Mouse (Mus musculus) brain, embryonic 18.5 days (tissue): ENCODE measurements around the gene Hsd17b1.

Source experiments
- DNase-seq: peaks from one replicate; pipeline ENCODE4 v3.0.0-alpha.2; 2012; ENCODE audit warnings: low read depth, low spot score

Gene Hsd17b1

GRCm38 (mm10) chr11:101078121-101078520 lies at the start of gene Hsd17b1:
TSS of gene Hsd17b1 (plus strand) at chr11:101078411.
- DNase-seq, result no peak

DNA sequence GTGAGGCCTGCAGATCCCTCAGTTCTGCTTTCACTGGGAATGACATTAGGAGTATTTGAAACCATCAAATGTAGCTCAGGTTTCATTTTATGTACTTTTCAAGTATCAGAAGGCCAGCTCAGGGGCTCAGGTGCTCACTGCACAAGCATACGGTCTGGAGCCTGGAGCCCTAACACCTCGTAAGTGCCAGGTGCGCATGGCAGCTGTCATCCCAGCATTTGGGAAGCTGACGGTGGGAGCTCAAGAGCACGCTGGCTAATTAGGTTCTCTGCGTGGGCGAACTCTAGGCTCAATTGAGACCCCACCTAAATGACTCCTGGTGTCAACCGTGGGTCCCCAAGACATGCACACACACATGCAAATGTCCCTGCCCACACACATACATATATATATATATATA lies 48.9 kb upstream of the Hsd17b1 start:
- DNase-seq, result no peak

DNA sequence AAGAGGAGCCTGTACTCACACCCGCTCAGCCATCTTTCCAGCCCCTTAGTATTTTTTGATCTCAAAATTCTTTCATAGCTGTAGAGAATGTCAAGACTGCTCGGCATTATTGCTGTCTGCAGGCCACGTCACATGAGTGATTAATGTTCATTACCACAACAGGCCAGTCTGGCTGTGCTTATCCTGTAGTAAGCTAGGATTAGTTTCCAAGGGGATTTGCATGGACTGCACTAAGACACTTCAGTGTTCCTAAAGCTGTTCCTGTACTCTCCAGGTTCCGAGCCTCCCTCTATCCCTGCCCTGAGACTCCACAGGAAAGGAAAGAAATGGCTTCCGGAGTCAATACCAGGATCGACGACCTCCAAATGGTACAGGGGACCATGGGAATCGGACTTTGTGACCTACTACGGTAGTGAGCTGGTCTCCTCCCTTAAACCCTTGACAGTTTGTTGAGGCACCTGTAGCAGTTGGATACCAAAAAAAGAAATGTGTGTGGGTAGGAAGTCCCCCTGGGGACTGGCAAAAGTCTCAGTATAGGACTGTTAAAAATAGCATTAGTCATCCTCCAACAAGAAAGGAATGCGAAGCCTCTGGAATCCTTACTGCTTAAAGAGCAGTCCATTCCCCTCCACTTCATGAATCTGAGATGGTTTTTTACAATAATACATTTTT lies 47.9 kb upstream of the Hsd17b1 start:
- DNase-seq, result no peak

GRCm38 (mm10) chr11:101030808-101031156 lies 47.4 kb upstream of the Hsd17b1 start:
- DNase-seq, result no peak

- DNase-seq, result no peak
Measured at GRCm38 (mm10) chr11:101031470-101031869, 46.7 kb upstream of the Hsd17b1 start.

DNA sequence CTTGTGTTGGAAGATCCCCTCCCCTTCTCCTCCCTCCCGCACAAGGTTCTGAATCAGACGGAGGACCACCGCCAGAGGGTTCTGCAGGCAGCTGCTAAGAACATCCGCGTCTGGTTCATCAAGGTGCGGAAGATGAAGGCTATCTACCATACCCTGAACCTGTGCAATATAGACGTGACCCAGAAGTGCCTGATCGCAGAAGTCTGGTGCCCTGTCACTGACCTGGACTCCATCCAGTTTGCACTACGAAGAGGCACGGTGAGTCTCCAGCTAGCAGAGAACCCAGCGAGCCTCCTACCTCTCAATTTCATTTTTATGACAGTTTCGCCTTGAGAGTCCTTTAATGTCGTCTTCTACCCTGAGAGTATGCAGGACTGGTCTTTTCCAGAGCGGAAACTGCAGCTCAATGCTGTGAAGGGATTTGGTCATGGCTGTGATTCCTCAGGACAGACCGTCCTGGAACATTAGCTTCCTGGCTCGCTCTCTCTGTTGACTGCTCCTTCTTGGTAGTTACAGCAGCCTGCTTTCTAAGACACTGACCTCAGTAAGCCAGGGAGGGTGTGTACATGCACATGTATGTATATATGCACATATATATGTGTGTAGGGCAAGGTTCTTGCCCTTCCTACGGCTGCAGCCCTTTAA lies 44.2 kb upstream of the Hsd17b1 start:
- no peak for DNase-seq

DNA sequence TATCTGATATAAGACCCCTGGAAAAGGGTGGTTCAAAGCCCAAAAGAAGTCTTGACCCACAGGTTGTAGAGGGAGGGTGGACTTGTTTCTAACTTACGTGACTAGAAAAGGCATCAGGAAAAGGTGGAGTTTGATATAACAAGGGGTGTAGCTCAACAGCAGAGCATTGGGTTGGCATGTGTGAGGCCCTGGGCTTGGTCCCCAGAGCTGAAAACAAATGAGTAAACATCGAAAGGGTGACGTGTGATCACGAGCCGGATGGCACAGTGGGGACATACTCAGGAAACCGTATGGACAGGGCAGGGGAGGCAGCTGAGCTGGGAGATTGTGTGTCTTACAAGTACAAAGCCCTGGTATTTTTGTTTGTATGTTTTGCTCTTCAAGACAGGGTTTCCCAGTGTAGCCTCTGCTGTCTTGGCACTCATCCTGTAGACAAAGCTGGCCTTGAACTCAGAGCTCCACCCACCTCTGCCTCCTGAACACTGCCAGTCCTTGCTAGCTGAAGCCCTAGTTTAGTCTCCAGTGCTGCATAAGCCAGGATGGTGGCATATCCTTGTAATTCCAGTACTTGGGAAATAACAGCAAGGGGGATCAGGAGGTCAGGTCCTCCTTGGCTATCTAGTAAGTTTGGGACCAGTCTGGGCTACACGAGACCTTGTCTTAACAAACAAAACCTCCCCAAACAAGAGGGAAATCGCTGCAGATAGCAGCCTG lies 43.4 kb upstream of the Hsd17b1 start:
- DNase-seq, result no peak

DNA sequence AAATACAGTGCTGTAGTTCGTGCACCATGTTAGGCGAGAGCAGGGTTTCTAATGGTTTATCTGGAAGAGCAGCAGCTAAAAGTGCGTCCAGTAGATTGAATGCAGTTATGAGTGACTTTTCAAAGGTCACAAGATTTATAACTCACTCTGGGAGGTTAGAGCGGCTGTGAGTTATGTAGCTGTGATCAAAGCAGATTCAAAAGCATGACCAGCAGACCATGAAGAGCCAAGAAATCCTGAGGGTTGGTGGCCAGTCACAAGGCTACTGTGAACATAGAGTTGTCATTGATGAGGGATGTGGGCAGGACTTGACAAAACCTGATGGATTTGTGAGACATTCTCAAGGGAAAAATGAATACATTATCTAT lies 42.9 kb upstream of the Hsd17b1 start:
- DNase-seq, result no peak

DNA sequence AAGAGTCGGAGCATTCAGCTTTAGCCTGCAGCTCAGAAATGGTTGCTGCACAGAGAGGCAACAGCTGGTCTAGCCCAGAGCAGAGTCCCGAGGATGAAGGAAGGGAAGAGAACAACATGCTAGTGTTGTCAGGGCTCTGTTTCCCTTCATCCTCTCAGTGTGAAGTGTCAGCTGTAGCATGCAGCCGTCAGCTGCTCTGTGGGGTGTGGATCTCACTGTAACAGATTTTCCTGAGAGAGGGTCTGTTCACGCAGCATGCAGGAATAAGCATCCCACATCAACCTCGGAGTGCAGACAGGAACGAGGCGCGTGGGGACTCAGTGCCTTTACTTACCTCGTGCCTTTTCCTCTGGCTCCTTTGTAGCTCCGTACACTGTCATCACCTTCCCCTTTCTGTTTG lies 40.4 kb upstream of the Hsd17b1 start:
- DNase-seq, result no peak

DNA sequence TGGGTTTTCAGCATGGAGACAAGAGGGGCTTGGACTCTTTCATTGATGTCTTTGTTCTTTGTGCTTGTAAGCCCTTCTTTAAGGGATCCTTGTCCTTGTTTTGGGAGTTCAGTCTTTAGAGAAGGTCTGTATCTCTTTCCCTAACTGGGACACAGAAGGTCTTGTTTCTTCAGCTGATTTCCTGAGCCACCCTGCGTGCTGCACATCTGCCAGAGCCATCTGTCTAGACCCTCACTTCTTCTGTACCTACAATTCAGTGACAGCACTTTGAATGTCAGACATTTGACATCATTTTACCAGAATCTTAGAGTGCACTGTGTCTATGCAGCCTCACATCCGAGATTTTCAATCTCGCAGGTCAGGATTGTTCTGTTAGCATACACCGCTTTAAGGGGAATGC lies 32.4 kb upstream of the Hsd17b1 start:
- DNase-seq, result no peak

DNA sequence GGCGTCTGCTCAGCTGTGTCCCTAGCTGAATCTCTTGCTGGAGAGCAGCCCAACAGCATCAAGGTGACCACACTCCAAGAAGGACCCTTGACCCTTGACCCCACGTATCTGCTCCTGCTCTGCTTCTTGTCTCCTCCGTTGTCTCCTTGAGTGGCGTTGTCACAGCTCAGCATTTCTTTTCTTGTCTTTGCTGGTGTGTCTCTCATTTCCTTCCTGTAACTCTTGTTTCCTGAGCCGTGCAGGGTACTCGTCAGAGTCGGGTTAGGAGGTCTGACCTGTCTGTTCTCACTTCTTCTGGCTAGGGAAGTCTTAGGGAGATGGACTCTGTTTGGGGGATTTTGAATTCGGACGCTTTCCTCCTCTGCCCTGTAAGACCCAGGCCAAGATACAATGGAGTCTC lies 31.8 kb upstream of the Hsd17b1 start:
- no peak for DNase-seq

DNA sequence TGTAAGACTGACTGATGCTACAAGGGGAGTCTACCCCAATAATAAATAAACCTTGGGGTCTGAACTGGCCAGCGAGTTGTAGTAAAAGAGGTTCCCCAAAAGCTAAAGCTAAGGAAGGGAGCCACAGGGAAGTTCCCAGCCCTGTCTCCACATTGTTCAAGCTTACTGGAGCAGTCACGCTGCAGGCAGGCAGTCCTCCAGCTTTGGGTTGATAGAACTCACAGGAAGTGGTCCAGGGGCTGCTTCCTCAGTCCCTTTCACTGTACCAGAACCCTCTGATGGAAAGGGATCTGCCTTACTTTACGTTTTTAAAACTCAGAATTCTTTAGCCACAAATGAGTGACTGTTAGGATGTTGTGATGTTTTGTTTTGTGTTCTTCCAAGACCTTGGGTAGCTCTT lies 30.7 kb upstream of the Hsd17b1 start:
- no peak for DNase-seq

DNA sequence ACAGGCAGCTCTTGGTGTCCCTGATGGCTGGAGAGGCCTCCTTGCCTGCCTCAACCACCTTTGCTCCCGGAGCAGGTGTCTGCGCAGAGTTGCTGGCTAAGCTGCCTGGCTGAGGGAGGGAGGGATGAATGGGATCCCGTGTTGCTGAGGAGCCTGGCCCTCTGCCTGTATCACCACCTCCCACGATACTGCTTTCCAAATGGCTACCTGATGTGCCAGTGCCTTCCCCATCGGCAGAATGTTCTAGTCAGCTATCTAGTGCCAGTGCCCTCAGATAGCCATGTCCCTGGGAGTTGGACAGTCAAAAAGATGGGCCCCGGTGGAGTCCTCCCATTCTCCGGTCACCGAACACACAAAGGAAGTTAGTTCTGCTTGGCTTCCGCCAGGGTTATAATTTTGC lies 27.9 kb upstream of the Hsd17b1 start:
- no peak for DNase-seq

DNA sequence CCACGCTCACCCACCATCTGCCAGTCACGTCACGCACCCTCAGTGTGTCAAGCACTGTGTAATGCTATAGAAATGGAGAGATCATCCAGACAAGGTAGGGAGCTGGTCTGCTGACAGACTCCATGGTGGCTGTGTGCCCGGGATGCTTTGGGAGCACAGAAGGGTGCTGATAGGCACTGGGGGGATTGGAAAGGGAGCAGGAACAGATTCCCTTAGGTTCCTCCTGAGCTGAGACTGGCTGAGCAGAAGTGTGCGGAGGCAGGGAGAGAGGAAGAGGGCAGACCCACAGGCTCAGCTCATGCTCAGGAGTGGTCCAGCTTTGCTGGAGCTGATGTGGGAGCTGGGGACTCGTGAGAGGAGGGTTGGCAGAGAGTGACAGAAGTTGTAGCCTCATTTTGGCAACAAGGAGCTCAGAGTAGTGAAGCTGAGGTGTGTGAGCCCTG lies 27.1 kb upstream of the Hsd17b1 start:
- DNase-seq, result no peak

GRCm38 (mm10) chr11:101051617-101052016 lies 26.6 kb upstream of the Hsd17b1 start:
- no peak for DNase-seq

DNA sequence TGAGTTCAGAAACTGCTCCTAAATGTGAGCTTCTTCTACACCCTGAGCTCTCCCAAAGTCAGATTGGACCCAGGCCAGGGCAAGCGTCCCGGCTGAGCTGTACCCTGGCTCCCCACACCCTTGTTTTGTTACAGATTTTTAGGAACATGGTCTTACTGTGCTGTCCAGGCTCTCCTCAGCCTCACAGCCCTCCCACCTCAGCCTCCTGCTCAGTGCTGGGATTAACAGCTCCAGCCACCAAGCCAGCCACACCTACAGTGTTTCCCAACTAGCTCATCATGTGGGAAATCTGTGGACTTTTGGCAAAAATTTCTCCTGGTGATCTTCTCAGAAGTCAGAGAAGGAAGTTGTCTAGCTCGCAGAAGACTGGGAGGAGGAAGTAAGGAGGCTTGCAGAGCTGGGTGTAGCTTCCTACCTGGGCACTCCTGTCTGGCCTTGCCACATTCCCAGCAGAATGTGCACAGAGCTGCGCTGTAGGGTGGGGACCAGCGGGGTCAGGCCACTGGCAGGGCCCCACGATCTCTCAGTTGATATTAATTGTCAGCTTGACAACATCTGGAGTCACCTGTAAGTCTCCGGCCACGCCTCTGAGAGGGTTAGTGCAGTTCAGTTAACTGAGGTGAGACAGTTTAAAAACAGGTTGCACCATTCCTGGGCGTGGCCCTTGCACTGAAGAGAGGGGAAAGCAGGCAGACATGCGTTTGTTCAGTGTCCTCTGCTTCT lies 25.3 kb upstream of the Hsd17b1 start:
- no peak for DNase-seq

- no peak for DNase-seq
Measured at GRCm38 (mm10) chr11:101053974-101054373, 24.2 kb upstream of the Hsd17b1 start.

GRCm38 (mm10) chr11:101055418-101055817 lies 22.8 kb upstream of the Hsd17b1 start:
- no peak for DNase-seq

- no peak for DNase-seq
Measured at GRCm38 (mm10) chr11:101056885-101057284, 21.3 kb upstream of the Hsd17b1 start.

- DNase-seq, result no peak
Measured at GRCm38 (mm10) chr11:101057860-101058259, 20.4 kb upstream of the Hsd17b1 start.

- no peak for DNase-seq
Measured at GRCm38 (mm10) chr11:101058726-101059125, 19.5 kb upstream of the Hsd17b1 start.

- no peak for DNase-seq
Measured at GRCm38 (mm10) chr11:101059473-101059872, 18.7 kb upstream of the Hsd17b1 start.
